Mouse (Mus musculus): ENCODE data around the gene Entr1. TPM values are rescaled to one million over a fixed set of nuclear protein-coding genes. Genes with fewer than 3 reads are reported as not detected.
A peak's percentile ranks its signal among the peaks of the same experiment; 100 is the strongest.

Entr1 gene
- 89.2 and 94.4 TPM in 2 replicates for polyA plus RNA-seq (2012; rRNA removed)

GRCm38 (mm10) chr2:26389154-26389690 is at the start of gene Entr1, which contains the start of gene Pmpca:
Gene Entr1, minus strand, starts transcription at chr2:26389316.
Gene Pmpca, plus strand, starts transcription at chr2:26389339.
- Histone ChIP-seq H3K4me1 (ENCODE audit: control insufficient read depth, insufficient read depth, low read length) (peaks cover 10% of the 10 kb centered on the region), H3K4me3 (replicated peaks; ENCODE audit: extremely low read depth, low read depth, low read length) (peak within 1 kb of the TSS; percentile 89)
- peak; percentile 85 for DNase-seq
- WGBS, result under 1% methylated on average over 59 of the region's 60 CpGs
- TF ChIP-seq CTCF (IDR thresholded peaks at IDR 0.05; ENCODE audit: insufficient read depth, low read length), result no peak
- TF ChIP-seq POLR2A (IDR thresholded peaks at IDR 0.05; ENCODE audit: borderline replicate concordance, extremely low read depth, low read depth, low read length), result peak; percentile 76; the same call in 1 of the 2 replicates

- Histone ChIP-seq H3K4me3 (replicated peaks; ENCODE audit: extremely low read depth, low read depth, low read length) (no peak overlapping the region), H3K4me1 (ENCODE audit: control insufficient read depth, insufficient read depth, low read length) (no peaks in the 10 kb centered on the region)
- no peak for DNase-seq
- 77% methylated on average over 7 of the region's 7 CpGs for WGBS
- TF ChIP-seq POLR2A (IDR thresholded peaks at IDR 0.05; ENCODE audit: borderline replicate concordance, extremely low read depth, low read depth, low read length) (no peak), CTCF (IDR thresholded peaks at IDR 0.05; ENCODE audit: insufficient read depth, low read length) (no peak)
Measured at GRCm38 (mm10) chr2:26438373-26438772, 49.3 kb upstream of the Entr1 start.

- WGBS, result 57% methylated on average over 4 of the region's 4 CpGs
- no peaks in the 10 kb centered on the region for H3K4me1 ChIP-seq (ENCODE audit: control insufficient read depth, insufficient read depth, low read length)
- DNase-seq, result no peak
- TF ChIP-seq CTCF (IDR thresholded peaks at IDR 0.05; ENCODE audit: insufficient read depth, low read length) (no peak), POLR2A (IDR thresholded peaks at IDR 0.05; ENCODE audit: borderline replicate concordance, extremely low read depth, low read depth, low read length) (no peak)
- H3K4me3 ChIP-seq (replicated peaks; ENCODE audit: extremely low read depth, low read depth, low read length), result no peak overlapping the region
Measured at GRCm38 (mm10) chr2:26437221-26437620, 48.1 kb upstream of the Entr1 start.

- DNase-seq, result no peak
- WGBS, result 86% methylated on average over 7 of the region's 7 CpGs
- TF ChIP-seq POLR2A (IDR thresholded peaks at IDR 0.05; ENCODE audit: borderline replicate concordance, extremely low read depth, low read depth, low read length), result no peak
- no peak for TF ChIP-seq CTCF (IDR thresholded peaks at IDR 0.05; ENCODE audit: insufficient read depth, low read length)
- Histone ChIP-seq H3K4me1 (ENCODE audit: control insufficient read depth, insufficient read depth, low read length) (no peaks in the 10 kb centered on the region), H3K4me3 (replicated peaks; ENCODE audit: extremely low read depth, low read depth, low read length) (no peak overlapping the region)
Measured at GRCm38 (mm10) chr2:26434791-26435572, 45.9 kb upstream of the Entr1 start.

GRCm38 (mm10) chr2:26429851-26430250 is 40.7 kb upstream of the Entr1 start:
- no peak overlapping the region for H3K4me3 ChIP-seq (replicated peaks; ENCODE audit: extremely low read depth, low read depth, low read length)
- no peak for TF ChIP-seq POLR2A (IDR thresholded peaks at IDR 0.05; ENCODE audit: borderline replicate concordance, extremely low read depth, low read depth, low read length)
- TF ChIP-seq CTCF (IDR thresholded peaks at IDR 0.05; ENCODE audit: insufficient read depth, low read length), result no peak
- 94% methylated on average over 5 of the region's 5 CpGs for WGBS
- DNase-seq, result no peak
- no peaks in the 10 kb centered on the region for H3K4me1 ChIP-seq (ENCODE audit: control insufficient read depth, insufficient read depth, low read length)

GRCm38 (mm10) chr2:26424541-26424940 is 35.4 kb upstream of the Entr1 start:
- no peaks in the 10 kb centered on the region for H3K4me1 ChIP-seq (ENCODE audit: control insufficient read depth, insufficient read depth, low read length)
- no peak for DNase-seq
- no peak for TF ChIP-seq CTCF (IDR thresholded peaks at IDR 0.05; ENCODE audit: insufficient read depth, low read length)
- no peak for TF ChIP-seq POLR2A (IDR thresholded peaks at IDR 0.05; ENCODE audit: borderline replicate concordance, extremely low read depth, low read depth, low read length)
- WGBS, result 88% methylated on average over 2 of the region's 2 CpGs
- H3K4me3 ChIP-seq (replicated peaks; ENCODE audit: extremely low read depth, low read depth, low read length), result no peak overlapping the region

- no peak for TF ChIP-seq CTCF (IDR thresholded peaks at IDR 0.05; ENCODE audit: insufficient read depth, low read length)
- TF ChIP-seq POLR2A (IDR thresholded peaks at IDR 0.05; ENCODE audit: borderline replicate concordance, extremely low read depth, low read depth, low read length), result no peak
- no peak for DNase-seq
- Histone ChIP-seq H3K4me3 (replicated peaks; ENCODE audit: extremely low read depth, low read depth, low read length) (no peak overlapping the region), H3K4me1 (ENCODE audit: control insufficient read depth, insufficient read depth, low read length) (no peaks in the 10 kb centered on the region)
- WGBS, result 86% methylated on average over 1 of the region's 1 CpGs
Measured at GRCm38 (mm10) chr2:26423086-26423485, 34.0 kb upstream of the Entr1 start.

GRCm38 (mm10) chr2:26421969-26422368 is 32.9 kb upstream of the Entr1 start:
- 96% methylated on average over 2 of the region's 2 CpGs for WGBS
- DNase-seq, result no peak
- TF ChIP-seq CTCF (IDR thresholded peaks at IDR 0.05; ENCODE audit: insufficient read depth, low read length) (no peak), POLR2A (IDR thresholded peaks at IDR 0.05; ENCODE audit: borderline replicate concordance, extremely low read depth, low read depth, low read length) (no peak)
- H3K4me3 ChIP-seq (replicated peaks; ENCODE audit: extremely low read depth, low read depth, low read length), result no peak overlapping the region
- no peaks in the 10 kb centered on the region for H3K4me1 ChIP-seq (ENCODE audit: control insufficient read depth, insufficient read depth, low read length)

- WGBS, result 72% methylated on average over 1 of the region's 1 CpGs
- TF ChIP-seq CTCF (IDR thresholded peaks at IDR 0.05; ENCODE audit: insufficient read depth, low read length) (no peak), POLR2A (IDR thresholded peaks at IDR 0.05; ENCODE audit: borderline replicate concordance, extremely low read depth, low read depth, low read length) (no peak)
- no peak for DNase-seq
- Histone ChIP-seq H3K4me1 (ENCODE audit: control insufficient read depth, insufficient read depth, low read length) (no peaks in the 10 kb centered on the region), H3K4me3 (replicated peaks; ENCODE audit: extremely low read depth, low read depth, low read length) (no peak overlapping the region)
Measured at GRCm38 (mm10) chr2:26418120-26418519, 29.0 kb upstream of the Entr1 start.

- H3K4me1 ChIP-seq (ENCODE audit: control insufficient read depth, insufficient read depth, low read length), result no peaks in the 10 kb centered on the region
- DNase-seq, result no peak
- no peak overlapping the region for H3K4me3 ChIP-seq (replicated peaks; ENCODE audit: extremely low read depth, low read depth, low read length)
- TF ChIP-seq CTCF (IDR thresholded peaks at IDR 0.05; ENCODE audit: insufficient read depth, low read length) (no peak), POLR2A (IDR thresholded peaks at IDR 0.05; ENCODE audit: borderline replicate concordance, extremely low read depth, low read depth, low read length) (no peak)
Measured at GRCm38 (mm10) chr2:26417066-26417465, 27.9 kb upstream of the Entr1 start.
